Mouse (Mus musculus): ENCODE data around the gene Pgm5. TPM values are rescaled to one million over a fixed set of nuclear protein-coding genes. Genes with fewer than 3 reads are reported as not detected.
"Not testable (repeated sequence)": the region's sequence is repeated elsewhere in the genome, so short reads cannot be mapped to it uniquely, and the experiment has no call there.

Gene Pgm5
- total RNA-seq, 2 experiments from 2014 or later: 3.7 to 7.0 TPM

- intact Hi-C loops (cut with DNase I); DNase-seq (ENCODE audit: low spot score in 2 of 2): not testable (repeated sequence)
Measured at GRCm38 (mm10) chr19:24875129-24875870, 13.6 kb upstream of the Pgm5 start, which contains the start of gene Gm10053. Gm10053 (plus strand) TSS chr19:24875686.

GRCm38 (mm10) chr19:24873873-24874272 lies 12.2 kb upstream of the Pgm5 start:
- intact Hi-C loops (cut with DNase I): loop anchor here (5.0 kb wide), 3 partner anchors 242 to 592 kb away; partner anchors contain the start of gene Fxn
- DNase-seq (ENCODE audit: low spot score in 2 of 2): no peak

GRCm38 (mm10) chr19:24871037-24871635 lies 9.5 kb upstream of the Pgm5 start:
- intact Hi-C loops (cut with DNase I): loop anchor here (1.0 to 5.0 kb wide), 4 partner anchors 166 to 589 kb away; partner anchors contain the start of gene Fxn
- DNase-seq (ENCODE audit: low spot score in 2 of 2): peak; percentile 68 to 70

GRCm38 (mm10) chr19:24865436-24865835 lies 3.8 kb upstream of the Pgm5 start:
- intact Hi-C loops (cut with DNase I): no loop called here
- no peak for DNase-seq (ENCODE audit: low spot score in 2 of 2)

- intact Hi-C loops (cut with DNase I): no loop called here
- no peak for DNase-seq (ENCODE audit: low spot score in 2 of 2)
Measured at GRCm38 (mm10) chr19:24861276-24861611, 411 bp downstream of the Pgm5 start.

GRCm38 (mm10) chr19:24851456-24852315 lies 10.0 kb downstream of the Pgm5 start:
- intact Hi-C loops (cut with DNase I): no loop called here
- DNase-seq (ENCODE audit: low spot score in 2 of 2): no peak

GRCm38 (mm10) chr19:24848844-24849243 lies 12.8 kb downstream of the Pgm5 start:
- intact Hi-C loops (cut with DNase I): no loop called here

GRCm38 (mm10) chr19:24848345-24848744 lies 13.3 kb downstream of the Pgm5 start:
- DNase-seq (ENCODE audit: low spot score in 2 of 2): no peak
- intact Hi-C loops (cut with DNase I): no loop called here

More at GRCm38 (mm10) chr19:24848844-24849243, 12.8 kb downstream of the Pgm5 start:
- no peak for DNase-seq (ENCODE audit: low spot score in 2 of 2)

GRCm38 (mm10) chr19:24845007-24845546 lies 16.6 kb downstream of the Pgm5 start:
- no peak for DNase-seq (ENCODE audit: low spot score in 2 of 2)
- intact Hi-C loops (cut with DNase I): no loop called here

GRCm38 (mm10) chr19:24842080-24842479 lies 19.6 kb downstream of the Pgm5 start:
- DNase-seq (ENCODE audit: low spot score in 2 of 2): no peak
- intact Hi-C loops (cut with DNase I): no loop called here

GRCm38 (mm10) chr19:24824517-24824916 lies 37.1 kb downstream of the Pgm5 start:
- intact Hi-C loops (cut with DNase I): no loop called here
- DNase-seq (ENCODE audit: low spot score in 2 of 2): no peak

- DNase-seq (ENCODE audit: low spot score in 2 of 2): no peak
- intact Hi-C loops (cut with DNase I): no loop called here
Measured at GRCm38 (mm10) chr19:24815661-24816221, 45.9 kb downstream of the Pgm5 start.

- intact Hi-C loops (cut with DNase I): no loop called here
- DNase-seq (ENCODE audit: low spot score in 2 of 2): no peak
Measured at GRCm38 (mm10) chr19:24812861-24813293, 48.8 kb downstream of the Pgm5 start.

GRCm38 (mm10) chr19:24812106-24812810 lies 49.4 kb downstream of the Pgm5 start:
- DNase-seq (ENCODE audit: low spot score in 2 of 2): no peak
- intact Hi-C loops (cut with DNase I): no loop called here

GRCm38 (mm10) chr19:24811451-24811850 lies 50.2 kb downstream of the Pgm5 start:
- intact Hi-C loops (cut with DNase I): no loop called here
- no peak for DNase-seq (ENCODE audit: low spot score in 2 of 2)

- intact Hi-C loops (cut with DNase I): no loop called here
- DNase-seq (ENCODE audit: low spot score in 2 of 2): no peak
Measured at GRCm38 (mm10) chr19:24806013-24806412, 55.6 kb downstream of the Pgm5 start.

GRCm38 (mm10) chr19:24797606-24798005 lies 64.0 kb downstream of the Pgm5 start:
- no peak for DNase-seq (ENCODE audit: low spot score in 2 of 2)
- intact Hi-C loops (cut with DNase I): no loop called here

GRCm38 (mm10) chr19:24794350-24794749 lies 67.3 kb downstream of the Pgm5 start:
- no peak for DNase-seq (ENCODE audit: low spot score in 2 of 2)
- intact Hi-C loops (cut with DNase I): no loop called here

- intact Hi-C loops (cut with DNase I): no loop called here
- DNase-seq (ENCODE audit: low spot score in 2 of 2): no peak
Measured at GRCm38 (mm10) chr19:24793545-24794139, 68.0 kb downstream of the Pgm5 start.
